Mouse (Mus musculus) neural tube, embryonic 15.5 days (tissue): ENCODE data around the gene Map10. TPM values are rescaled to one million over a fixed set of nuclear protein-coding genes. Genes with fewer than 3 reads are reported as not detected.

ENCODE experiments used
- ATAC-seq: fragments of 200-750 bp; cut with Nextera tagmentation; 2 replicates; pipeline ENCODE4 v1.8.0; 2017; ENCODE audit warnings: mild to moderate bottlenecking, moderate TSS enrichment, moderate library complexity; ENCODE audit not compliant: low FRiP score
- H3K27ac ChIP-seq: fragments of 300-500 bp; sonication (generic); replicated peaks from 2 replicates; pipeline ENCODE4 v1.5.1; 2015; ENCODE audit warnings: mild to moderate bottlenecking, inconsistent platforms
- H3K27me3 ChIP-seq: fragments of 300-500 bp; sonication (generic); replicated peaks from 2 replicates; pipeline ENCODE4 v1.6.1; 2015; ENCODE audit warnings: inconsistent platforms
- H3K36me3 ChIP-seq: fragments of 300-500 bp; sonication (generic); 2 replicates; pipeline ENCODE4 v1.6.1; 2015; ENCODE audit warnings: inconsistent platforms
- H3K4me1 ChIP-seq: fragments of 300-500 bp; sonication (generic); 2 replicates; pipeline ENCODE4 v1.6.1; 2015; ENCODE audit warnings: inconsistent platforms
- H3K4me2 ChIP-seq: fragments of 300-500 bp; sonication (generic); 2 replicates; pipeline ENCODE4 v1.6.1; 2015; ENCODE audit warnings: inconsistent platforms, mild to moderate bottlenecking, moderate library complexity
- H3K4me3 ChIP-seq: fragments of 300-500 bp; sonication (generic); replicated peaks from 2 replicates; pipeline ENCODE4 v1.5.1; 2015; ENCODE audit warnings: mild to moderate bottlenecking, inconsistent platforms
- H3K9ac ChIP-seq: fragments of 300-500 bp; sonication (generic); replicated peaks from 2 replicates; pipeline ENCODE4 v1.6.1; 2015; ENCODE audit warnings: mild to moderate bottlenecking, inconsistent platforms
- H3K9me3 ChIP-seq: fragments of 300-500 bp; sonication (generic); replicated peaks from 2 replicates; pipeline ENCODE4 v1.6.1; 2016; ENCODE audit warnings: inconsistent platforms
- WGBS: fragments of 180-500 bp; shearing (Covaris S2); methylation state at CpG from one replicate; pipeline ENCODE4 v1.1.7; 2015; ENCODE audit warnings: mixed read lengths; 5-methylcytosine and 5-hydroxymethylcytosine counted together
- polyA plus RNA-seq: library from polyadenylated mRNA; unstranded; fragments of >200 nt; fragmentation: Nextera tagmentation; extraction: Ambion mirVana; gene quantifications from 2 replicates; pipeline ENCODE4 v1.2.1, GENCODE M21; 2015

Map10 gene
- polyA plus RNA-seq, 1 experiment from 2014 or later, result 6.5 TPM

DNA sequence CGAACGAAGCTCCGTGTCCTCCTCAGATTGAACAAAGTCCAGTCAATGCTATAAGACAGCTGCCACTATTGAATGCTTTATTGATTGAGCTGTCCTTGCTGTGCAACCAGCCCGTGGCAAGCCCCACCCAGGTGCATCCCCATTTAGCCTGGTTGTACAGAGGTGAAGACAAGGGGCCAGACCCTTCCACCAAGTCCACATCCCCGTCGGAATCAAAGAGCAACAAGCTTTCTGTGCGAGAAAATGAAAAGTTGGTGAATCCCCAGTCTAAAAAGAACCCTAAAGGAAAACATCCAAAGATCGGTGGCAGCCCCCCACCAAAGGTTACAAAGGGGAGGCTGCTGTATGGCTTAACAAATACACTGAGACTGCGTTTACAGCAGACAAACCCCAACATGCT, 1.3 kb downstream of the Map10 start:
- no peak overlapping the region for H3K4me2 ChIP-seq
- H3K27ac ChIP-seq, result no peak overlapping the region
- ATAC-seq, result no peak
- 98% methylated on average over 9 of the region's 9 CpGs for WGBS
- peaks cover 20% of the 10 kb centered on the region for H3K9me3 ChIP-seq
- peaks cover 14% of the 10 kb centered on the region for H3K36me3 ChIP-seq
- H3K27me3 ChIP-seq, result no peaks in the 10 kb centered on the region
- peaks cover 13% of the 10 kb centered on the region for H3K4me1 ChIP-seq
- no peak overlapping the region for H3K9ac ChIP-seq
- H3K4me3 ChIP-seq, result no peak overlapping the region

DNA sequence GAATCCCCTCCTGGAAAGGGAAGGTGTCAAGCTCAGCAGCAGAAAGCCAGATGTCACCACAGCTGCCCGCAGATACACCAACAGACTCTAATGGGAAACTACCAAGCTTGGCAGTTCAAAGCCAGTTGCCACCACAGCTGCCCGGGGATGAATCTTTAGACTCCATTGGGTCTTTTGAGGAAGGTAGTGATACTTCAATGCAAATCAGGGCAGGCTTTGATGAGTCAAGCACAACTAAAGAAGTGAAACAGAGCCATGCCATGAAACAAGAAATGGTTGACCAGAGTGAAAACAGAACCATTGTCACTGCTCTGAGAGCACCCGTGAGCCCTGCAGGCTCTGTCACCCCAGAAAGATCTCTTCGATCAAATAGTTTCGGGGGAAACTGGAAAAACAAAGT, 1.8 kb downstream of the Map10 start:
- H3K4me3 ChIP-seq, result no peak overlapping the region
- H3K9me3 ChIP-seq, result peaks cover 20% of the 10 kb centered on the region
- H3K4me1 ChIP-seq, result peaks cover 12% of the 10 kb centered on the region
- H3K27me3 ChIP-seq, result no peaks in the 10 kb centered on the region
- no peak overlapping the region for H3K4me2 ChIP-seq
- H3K9ac ChIP-seq, result no peak overlapping the region
- 97% methylated on average over 5 of the region's 5 CpGs for WGBS
- H3K36me3 ChIP-seq, result peaks cover 14% of the 10 kb centered on the region
- no peak for ATAC-seq
- H3K27ac ChIP-seq, result no peak overlapping the region

DNA sequence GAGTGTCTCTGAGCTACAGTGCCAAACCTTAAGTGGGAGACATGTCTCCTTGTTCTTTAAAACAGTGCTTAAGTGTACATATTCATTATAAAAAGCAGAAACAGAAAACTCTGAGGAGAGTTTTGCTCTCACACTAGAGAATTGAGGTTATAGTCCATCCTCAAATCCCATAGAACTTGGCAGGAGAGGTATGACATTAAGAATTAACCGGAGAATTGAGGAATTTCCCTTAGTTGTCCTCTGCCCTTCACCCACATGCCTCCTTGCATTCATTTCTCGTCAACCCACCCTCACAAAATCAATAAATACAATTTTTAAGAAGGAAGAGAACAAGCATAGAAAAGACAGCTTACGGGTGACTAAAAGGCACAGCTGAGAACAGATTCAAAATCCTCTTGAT, 6.2 kb downstream of the Map10 start:
- peaks cover 12% of the 10 kb centered on the region for H3K36me3 ChIP-seq
- WGBS, result 86% methylated on average over 3 of the region's 3 CpGs
- no peak for ATAC-seq
- no peak overlapping the region for H3K4me3 ChIP-seq
- H3K27me3 ChIP-seq, result no peaks in the 10 kb centered on the region
- H3K27ac ChIP-seq, result no peak overlapping the region
- H3K9ac ChIP-seq, result no peak overlapping the region
- no peak overlapping the region for H3K4me2 ChIP-seq
- peaks cover 6% of the 10 kb centered on the region; the same call in 1 of the 2 replicates for H3K4me1 ChIP-seq
- H3K9me3 ChIP-seq, result peaks cover 14% of the 10 kb centered on the region

DNA sequence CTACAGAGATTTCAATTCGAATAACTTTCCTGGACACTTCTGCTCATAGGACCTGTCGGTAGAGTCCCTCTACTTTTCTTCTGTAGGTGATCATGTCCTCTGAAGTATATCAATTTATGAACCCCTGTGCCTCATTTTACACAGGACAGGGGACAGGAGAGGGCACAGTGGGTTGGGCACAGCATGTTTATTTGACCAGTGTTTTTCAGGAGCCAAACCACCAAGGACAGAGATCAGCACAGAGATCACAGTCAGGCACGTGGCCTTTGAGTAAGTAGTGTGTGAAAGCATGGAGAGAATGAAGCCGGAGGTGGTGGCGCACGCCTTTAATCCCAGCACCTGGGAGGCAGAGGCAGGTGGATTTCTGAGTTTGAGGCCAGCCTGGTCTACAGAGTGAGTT, 7.9 kb downstream of the Map10 start:
- H3K4me2 ChIP-seq, result no peak overlapping the region
- H3K4me1 ChIP-seq, result peaks cover 7% of the 10 kb centered on the region; the same call in 1 of the 2 replicates
- no peak overlapping the region for H3K4me3 ChIP-seq
- H3K27ac ChIP-seq, result no peak overlapping the region
- H3K9me3 ChIP-seq, result no peaks in the 10 kb centered on the region
- H3K36me3 ChIP-seq, result no peaks in the 10 kb centered on the region
- H3K9ac ChIP-seq, result no peak overlapping the region
- WGBS, result 93% methylated on average over 6 of the region's 6 CpGs
- no peak for ATAC-seq
- H3K27me3 ChIP-seq, result no peaks in the 10 kb centered on the region

DNA sequence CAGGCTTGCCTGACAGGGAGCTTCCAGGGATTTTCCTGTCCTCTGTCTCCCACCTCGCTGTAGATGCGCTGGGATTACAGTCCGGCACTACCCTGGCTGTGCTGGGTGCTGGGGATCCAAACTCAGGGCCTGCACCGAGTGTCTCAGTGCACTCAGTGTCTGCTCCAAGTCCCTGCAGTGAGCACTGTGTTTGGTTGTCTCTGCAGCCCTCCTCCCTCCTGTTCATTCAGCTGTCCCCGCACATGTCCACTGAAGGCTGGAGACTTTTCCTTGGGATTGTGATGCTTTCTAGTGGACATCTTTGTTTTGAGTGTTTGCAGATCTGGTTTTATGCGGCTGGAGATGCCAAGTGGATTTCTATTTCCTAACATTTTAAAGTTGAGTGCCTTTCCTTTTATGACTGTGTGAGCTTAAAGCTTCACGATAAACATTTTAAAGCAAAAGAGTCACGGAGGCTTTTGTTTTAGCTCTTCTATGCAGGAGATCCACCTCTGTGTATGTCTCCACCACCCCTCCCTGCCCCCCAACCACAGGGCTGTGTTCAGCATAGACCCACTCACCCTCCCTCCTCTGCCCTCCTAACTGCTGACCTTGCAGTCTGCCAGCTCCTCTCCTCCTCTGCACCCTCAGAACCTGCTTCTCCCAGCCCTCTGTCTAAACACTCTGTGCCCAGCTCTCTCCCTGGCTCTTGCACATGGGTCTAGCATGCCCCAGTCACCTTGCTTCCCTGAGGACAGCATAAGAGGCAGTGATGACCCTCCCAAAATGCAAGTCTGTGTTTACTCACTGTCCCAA, 9.4 kb downstream of the Map10 start:
- no peak for ATAC-seq
- Histone ChIP-seq H3K27me3 (no peaks in the 10 kb centered on the region), H3K4me1 (peaks cover 7% of the 10 kb centered on the region; the same call in 1 of the 2 replicates), H3K4me3 (no peak overlapping the region), H3K4me2 (no peak overlapping the region), H3K27ac (peak overlapping the region; percentile 11; the same call in 1 of the 2 replicates), H3K36me3 (no peaks in the 10 kb centered on the region), H3K9ac (no peak overlapping the region), H3K9me3 (no peaks in the 10 kb centered on the region)
- WGBS, result 71% methylated on average over 8 of the region's 8 CpGs

DNA sequence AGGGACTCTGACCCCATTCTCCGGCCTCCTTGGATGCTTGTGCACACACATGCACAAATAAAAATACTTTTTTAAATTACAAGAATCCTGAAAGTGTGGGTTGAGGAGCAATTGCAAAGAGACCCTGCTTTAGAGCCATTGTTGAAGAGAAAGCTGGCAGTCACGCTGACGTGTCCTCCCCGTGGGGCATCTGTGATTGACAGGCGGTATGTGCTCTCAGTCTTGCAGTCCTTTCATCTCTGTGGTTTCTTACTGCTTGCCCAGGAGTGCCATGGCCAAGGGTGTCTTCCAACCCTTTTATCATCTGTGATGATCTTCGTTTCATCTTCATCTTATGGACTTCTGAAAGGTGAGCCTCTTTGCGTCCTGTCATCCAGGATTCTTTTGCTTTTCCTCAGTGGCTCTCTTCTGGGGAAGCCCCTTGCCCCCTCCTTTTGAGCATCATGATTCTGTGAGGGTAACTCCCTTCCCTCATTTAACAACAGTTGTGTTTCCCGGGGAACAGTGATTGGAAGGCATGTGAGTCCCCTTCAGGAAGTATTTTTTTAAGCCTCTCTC, 11.3 kb downstream of the Map10 start:
- Histone ChIP-seq H3K9me3 (no peaks in the 10 kb centered on the region), H3K4me1 (peaks cover 7% of the 10 kb centered on the region; the same call in 1 of the 2 replicates)
- 57% methylated on average over 8 of the region's 8 CpGs for WGBS

DNA sequence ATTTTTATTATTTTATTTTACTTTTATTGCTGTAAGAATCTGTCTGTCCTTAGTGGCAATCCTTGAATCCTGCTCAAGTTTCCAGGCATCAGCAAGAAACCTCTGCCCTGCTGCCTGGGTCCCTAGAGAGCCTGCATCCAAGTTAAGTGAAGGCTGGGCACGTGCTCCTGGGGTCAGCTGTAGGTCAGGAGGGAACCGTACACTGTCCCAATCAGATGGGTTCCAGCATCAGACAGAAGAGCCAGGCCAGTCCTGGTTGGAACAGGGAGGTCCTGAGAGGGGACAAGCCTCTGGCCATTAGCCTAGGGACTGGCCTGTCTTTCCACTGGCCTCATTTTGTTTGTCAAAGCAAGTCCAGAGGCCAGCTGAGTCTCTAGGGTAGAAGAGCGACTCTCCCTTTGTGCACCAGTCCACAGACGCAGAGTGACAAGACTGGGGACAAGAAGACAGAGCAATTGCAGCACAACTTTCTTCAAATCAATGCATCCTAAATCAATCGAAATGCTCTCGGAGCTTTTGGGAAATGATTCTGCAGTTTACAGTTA, 15.7 kb downstream of the Map10 start:
- no peak for ATAC-seq
- no peak overlapping the region for H3K4me2 ChIP-seq
- no peak overlapping the region for H3K4me3 ChIP-seq
- H3K27ac ChIP-seq, result no peak overlapping the region
- H3K9me3 ChIP-seq, result no peaks in the 10 kb centered on the region
- 0 out of 2 replicates have a peak, but pooled peaks cover 4% of the 10 kb centered on the region for H3K4me1 ChIP-seq
- H3K36me3 ChIP-seq, result no peaks in the 10 kb centered on the region
- no peak overlapping the region for H3K9ac ChIP-seq
- 63% methylated on average over 6 of the region's 6 CpGs for WGBS
- no peaks in the 10 kb centered on the region for H3K27me3 ChIP-seq

More for the DNA sequence above, 11.3 kb downstream of the Map10 start:
- H3K4me2 ChIP-seq, result no peak overlapping the region
- H3K4me3 ChIP-seq, result no peak overlapping the region
- no peak for ATAC-seq
- no peaks in the 10 kb centered on the region for H3K27me3 ChIP-seq
- H3K36me3 ChIP-seq, result no peaks in the 10 kb centered on the region
- no peak overlapping the region for H3K9ac ChIP-seq
- no peak overlapping the region for H3K27ac ChIP-seq

DNA sequence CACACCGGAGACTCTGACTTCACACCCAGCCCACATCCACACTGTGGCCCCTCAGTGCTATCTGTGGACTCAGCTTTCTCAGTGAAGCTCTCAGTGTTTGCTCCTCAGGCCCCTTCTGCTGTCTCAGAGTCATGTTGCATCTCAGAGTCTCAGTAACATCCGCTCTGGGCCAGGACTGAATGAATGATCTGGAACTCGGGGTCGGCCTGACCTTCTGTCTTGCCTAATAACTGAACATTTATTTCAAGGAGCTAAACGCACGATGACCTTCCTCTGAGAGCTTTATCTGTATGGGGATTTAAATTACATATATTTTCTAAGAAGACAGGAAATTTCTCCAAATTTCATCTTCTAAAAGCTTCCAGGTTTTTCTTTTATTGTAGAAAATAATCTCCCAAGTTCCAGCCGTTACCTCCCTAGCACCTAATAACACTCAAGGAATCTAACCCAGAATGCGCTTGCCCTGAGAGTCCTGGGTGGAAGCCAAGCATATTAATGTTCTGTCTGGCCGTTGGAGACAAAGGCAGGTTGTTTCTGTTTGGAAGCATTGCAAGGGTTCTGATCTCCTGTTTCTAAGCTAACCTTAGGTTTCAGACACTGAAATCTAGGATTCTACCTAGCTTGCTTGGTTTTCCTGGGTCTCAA, 16.7 kb downstream of the Map10 start:
- no peak overlapping the region for H3K4me3 ChIP-seq
- WGBS, result 72% methylated on average over 9 of the region's 9 CpGs
- H3K4me2 ChIP-seq, result no peak overlapping the region
- no peaks in the 10 kb centered on the region for H3K9me3 ChIP-seq
- peaks cover 7% of the 10 kb centered on the region; the same call in 1 of the 2 replicates for H3K4me1 ChIP-seq
- no peaks in the 10 kb centered on the region for H3K27me3 ChIP-seq
- ATAC-seq, result no peak
- H3K9ac ChIP-seq, result no peak overlapping the region
- no peak overlapping the region for H3K27ac ChIP-seq
- no peaks in the 10 kb centered on the region for H3K36me3 ChIP-seq

DNA sequence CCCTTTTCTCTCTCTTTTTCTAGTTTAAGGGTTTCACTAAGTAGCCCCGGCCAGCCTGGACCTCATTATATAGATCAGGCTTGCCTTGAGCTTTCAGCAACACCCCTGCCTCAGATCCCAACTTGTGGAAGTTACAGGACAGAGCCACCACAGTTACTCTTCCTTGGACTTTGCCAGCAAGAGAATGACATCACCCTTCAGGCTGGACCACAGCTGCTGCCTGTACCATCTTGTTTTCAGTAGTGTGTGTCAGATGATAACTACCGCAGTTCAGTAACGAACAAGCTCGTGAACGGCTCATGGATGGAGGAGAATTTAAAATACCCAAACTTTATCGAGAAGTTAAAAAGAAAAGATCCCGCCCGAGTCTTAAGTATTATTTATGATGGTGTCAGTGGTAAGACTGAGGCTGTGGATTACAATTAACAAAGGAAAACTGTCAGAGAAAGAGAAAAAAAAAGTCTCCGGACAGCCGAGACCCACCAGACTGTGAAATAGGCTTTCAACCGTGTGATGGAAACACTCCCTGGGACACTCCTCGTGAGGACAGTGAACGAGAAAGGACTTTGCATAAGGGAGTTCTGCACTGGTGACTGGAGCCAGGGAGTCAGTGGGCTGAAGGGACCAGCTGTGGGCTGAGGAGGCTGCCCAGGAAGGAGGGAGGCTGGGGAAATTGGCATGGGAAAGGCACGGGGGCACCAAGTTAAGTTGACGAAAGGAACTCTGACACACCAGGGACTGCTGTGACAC, 20.7 kb downstream of the Map10 start:
- no peak overlapping the region for H3K9ac ChIP-seq
- H3K36me3 ChIP-seq, result no peaks in the 10 kb centered on the region
- ATAC-seq, result no peak
- WGBS, result 36% methylated on average over 15 of the region's 15 CpGs
- H3K4me3 ChIP-seq, result no peak overlapping the region
- H3K4me1 ChIP-seq, result peaks cover 10% of the 10 kb centered on the region; the same call in 1 of the 2 replicates
- H3K9me3 ChIP-seq, result no peaks in the 10 kb centered on the region
- no peaks in the 10 kb centered on the region for H3K27me3 ChIP-seq
- no peak overlapping the region for H3K27ac ChIP-seq
- no peak overlapping the region for H3K4me2 ChIP-seq

DNA sequence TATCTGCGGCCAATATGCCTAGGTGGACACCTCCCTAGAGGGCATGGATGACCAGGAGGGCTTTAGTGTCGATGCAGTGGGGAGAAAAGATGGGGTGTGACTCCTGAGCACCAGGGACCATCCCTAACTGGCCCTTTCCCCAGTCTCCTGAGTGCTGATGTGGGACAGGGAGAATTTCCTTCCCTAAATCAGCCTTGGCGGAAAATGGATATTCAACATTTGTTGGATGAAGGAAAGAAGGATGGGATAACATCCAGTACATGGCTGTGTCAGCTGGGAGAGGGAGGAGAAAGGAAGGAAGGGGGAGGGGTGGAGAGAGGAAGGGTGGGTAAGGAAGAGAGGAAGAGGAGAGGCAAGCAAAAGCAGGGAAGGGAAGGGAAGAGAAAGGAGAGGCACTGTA, 21.3 kb downstream of the Map10 start:
- Histone ChIP-seq H3K27ac (no peak overlapping the region), H3K4me3 (no peak overlapping the region), H3K9me3 (no peaks in the 10 kb centered on the region), H3K4me2 (no peak overlapping the region), H3K4me1 (peaks cover 10% of the 10 kb centered on the region; the same call in 1 of the 2 replicates), H3K27me3 (no peaks in the 10 kb centered on the region), H3K9ac (no peak overlapping the region), H3K36me3 (no peaks in the 10 kb centered on the region)
- WGBS, result 85% methylated on average over 3 of the region's 3 CpGs
- ATAC-seq, result no peak

DNA sequence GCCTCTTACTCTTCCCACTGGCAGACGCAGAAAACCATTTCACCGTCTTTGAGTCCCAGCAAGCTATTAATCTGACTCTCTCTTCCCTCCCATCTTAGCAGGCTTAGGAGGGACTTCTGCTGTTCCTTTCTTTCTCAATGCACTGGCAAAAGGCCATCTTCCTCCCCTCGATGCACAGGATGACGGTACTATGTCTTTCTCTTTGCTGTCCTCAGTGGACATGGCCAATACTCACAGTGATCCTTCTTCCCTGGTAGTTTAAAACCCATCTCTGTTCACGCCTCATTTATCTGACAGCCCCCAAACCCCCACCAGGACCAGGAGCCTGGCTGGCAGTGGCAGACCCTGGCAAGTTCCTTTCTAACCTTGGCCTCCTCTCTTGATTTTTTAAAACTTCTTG, 22.8 kb downstream of the Map10 start:
- Histone ChIP-seq H3K4me3 (no peak overlapping the region), H3K4me1 (peaks cover 10% of the 10 kb centered on the region; the same call in 1 of the 2 replicates), H3K36me3 (no peaks in the 10 kb centered on the region), H3K9me3 (no peaks in the 10 kb centered on the region), H3K27ac (no peak overlapping the region), H3K4me2 (no peak overlapping the region), H3K27me3 (no peaks in the 10 kb centered on the region), H3K9ac (no peak overlapping the region)
- ATAC-seq, result no peak
- WGBS, result 49% methylated on average over 5 of the region's 5 CpGs
